Comparison of ENCODE assay signal across 10 mouse cellular contexts in the genomic region with DNA sequence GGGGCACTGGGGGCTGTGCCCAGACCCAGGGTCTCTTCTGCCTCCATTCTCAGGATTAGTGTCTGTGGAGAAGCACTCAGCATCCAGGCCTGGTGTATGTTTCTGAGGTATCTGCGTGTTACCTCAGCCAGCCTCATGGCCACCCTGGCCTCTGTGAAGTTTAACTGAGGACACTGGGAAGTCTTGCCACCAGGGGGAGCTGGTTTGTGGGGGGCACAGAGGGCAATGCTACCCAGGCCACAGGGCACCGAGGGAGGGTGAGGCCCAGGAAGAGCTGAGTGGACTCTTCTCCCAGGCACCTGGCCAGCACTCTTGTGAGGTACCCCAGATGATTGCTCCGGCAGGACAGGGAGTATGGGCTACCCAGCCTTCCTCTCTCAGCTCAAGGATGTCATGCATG. TPM values are rescaled to one million over a fixed set of nuclear protein-coding genes. Genes with fewer than 3 reads are reported as not detected.
A peak's percentile ranks its signal among the peaks of the same experiment; 100 is the strongest.
DNase-seq lines count a peak whose midpoint lies in the region; ATAC-seq and TF ChIP-seq lines count a peak whose summit lies in the region.
"Had no signal": no experiment of that assay in that cellular context is flagged by ENCODE, and none has a peak within 500 bp of the region (broad histone marks: within the 10 kb centered on the region; RNA-seq: fewer than 3 reads in every experiment).

No protein-coding gene starts in this region.

- H3K4me3 ChIP-seq in left cerebral cortex, adult 2 months, result no peak overlapping the region
- H3K4me3 ChIP-seq: hindbrain, embryonic 15.5 days; midbrain, embryonic 12.5 days had no signal

- H3K27ac ChIP-seq in left cerebral cortex, adult 2 months, result no peak overlapping the region
- H3K27ac ChIP-seq: hindbrain, embryonic 15.5 days; midbrain, embryonic 12.5 days had no signal

- intact Hi-C loops in left cerebral cortex, adult 2 months (cut with DNase I), result loop anchor here (5.0 kb wide), 1 partner anchor 119 kb away; a partner anchor contains a TSS
- intact Hi-C loops in left cerebral cortex, postnatal 14 days (cut with DNase I), result loop anchor here (5.0 kb wide), 1 partner anchor 49 kb away; no protein-coding TSS in a partner anchor

- DNase-seq in CD4-positive, CD25-positive, alpha-beta regulatory T cell, adult 2 months (ENCODE audit: low read depth, low spot score), result peak; percentile 64
- DNase-seq in left cerebral cortex, adult 2 months (ENCODE audit: extremely low spot score in 1 of 2, low spot score in 2 of 2), result no peak
- DNase-seq in left cerebral cortex, postnatal 14 days (ENCODE audit: low spot score in 2 of 2), result no peak
- DNase-seq in induced T-regulatory cell, adult 2 months (ENCODE audit: low read depth), result peak; percentile 62
- peak; percentile 36 to 40 for DNase-seq in spleen, postnatal 36 days (ENCODE audit: low spot score in 2 of 2)
- no peak for DNase-seq in urinary bladder, postnatal 36 days (ENCODE audit: low spot score in 2 of 2)
- DNase-seq in layer of hippocampus, adult 8-10 months (ENCODE audit: low spot score in 2 of 2), result no peak

- no peak for ATAC-seq in CD4-positive, CD25-positive, alpha-beta regulatory T cell, adult 4 months

- peak; percentile 52 for TF ChIP-seq CTCF in left cerebral cortex, adult 2 months (IDR thresholded peaks at IDR 0.05)

RNA-seq across cellular contexts. Expression of a gene that starts 31.5 kb away (rescaled TPM):
- polyA plus RNA-seq in CD4-positive, CD25-positive, alpha-beta regulatory T cell, adult 4 months (2017; shearing (Covaris generic)), result 1 to 10 TPM in 1 of 2 experiments, under 1 TPM in 1; 0.19 to 1.9 TPM
- total RNA-seq in left cerebral cortex, adult 2 months (2021), result 10 to 100 TPM; 22.2 to 23.2 TPM
- total RNA-seq in left cerebral cortex, postnatal 14 days (2021), result 10 to 100 TPM; 19.2 to 20.1 TPM
- 10 to 100 TPM; 18.4 to 22.8 (median 21.2) TPM for total RNA-seq in layer of hippocampus, adult 8-10 months (2022)

RNA-seq across cellular contexts. Expression of a gene that starts 48.3 kb away (rescaled TPM):
- polyA plus RNA-seq in CD4-positive, CD25-positive, alpha-beta regulatory T cell, adult 4 months (2017; shearing (Covaris generic)), result 100 to 1,000 TPM in 1 of 2 experiments, 10 to 100 TPM in 1; 83.6 to 119 TPM
- 10 to 100 TPM; 60.6 to 66.1 TPM for total RNA-seq in left cerebral cortex, adult 2 months (2021)
- 10 to 100 TPM; 69.4 to 71.9 TPM for total RNA-seq in left cerebral cortex, postnatal 14 days (2021)
- total RNA-seq in layer of hippocampus, adult 8-10 months (2022), result 10 to 100 TPM; 65.9 to 74.2 (median 67.9) TPM

Comparison
In these comparisons a context has a peak if more than half of its experiments do, and no peak if none do; other contexts are left out.
1. DNase-seq: peak in CD4-positive, CD25-positive, alpha-beta regulatory T cell, adult 2 months (single experiment), induced T-regulatory cell, adult 2 months (single experiment) and spleen, postnatal 36 days (2 of 2); none in left cerebral cortex, adult 2 months (0 of 2), left cerebral cortex, postnatal 14 days (0 of 2), urinary bladder, postnatal 36 days (0 of 2) and layer of hippocampus, adult 8-10 months (0 of 2).